Mouse (Mus musculus): ENCODE data around the gene Zdhhc14.

Gene Zdhhc14

GRCm38 (mm10) chr17:5800254-5800653, 307.9 kb downstream of the Zdhhc14 start:
- no peak for TF ChIP-seq GATA4 (IDR thresholded peaks at IDR 0.05; ENCODE audit: insufficient replicate concordance, low read length)

GRCm38 (mm10) chr17:5800824-5801560, 308.6 kb downstream of the Zdhhc14 start:
- no peak for TF ChIP-seq GATA4 (IDR thresholded peaks at IDR 0.05; ENCODE audit: insufficient replicate concordance, low read length)

GRCm38 (mm10) chr17:5801761-5802655, 309.7 kb downstream of the Zdhhc14 start:
- TF ChIP-seq GATA4 (IDR thresholded peaks at IDR 0.05; ENCODE audit: insufficient replicate concordance, low read length): no peak

DNA sequence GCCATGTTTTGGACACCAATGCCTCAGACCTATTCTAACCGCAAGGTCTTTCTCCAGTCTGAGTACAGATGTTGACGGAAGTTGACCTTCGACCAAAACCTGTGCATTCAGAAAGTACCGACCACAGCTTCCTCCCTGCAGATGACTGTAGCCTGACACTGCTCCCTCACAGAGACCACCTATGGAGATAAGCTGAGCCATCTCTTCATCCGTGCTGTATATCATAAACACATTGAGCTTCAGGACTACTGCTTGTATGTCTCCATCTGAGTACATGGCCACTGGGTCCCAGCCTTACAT, 310.2 kb downstream of the Zdhhc14 start:
- no peak for TF ChIP-seq GATA4 (IDR thresholded peaks at IDR 0.05; ENCODE audit: insufficient replicate concordance, low read length)

Measured in liver, adult (tissue).